8 mouse cellular contexts compared by ENCODE assay signal in the genomic region with DNA sequence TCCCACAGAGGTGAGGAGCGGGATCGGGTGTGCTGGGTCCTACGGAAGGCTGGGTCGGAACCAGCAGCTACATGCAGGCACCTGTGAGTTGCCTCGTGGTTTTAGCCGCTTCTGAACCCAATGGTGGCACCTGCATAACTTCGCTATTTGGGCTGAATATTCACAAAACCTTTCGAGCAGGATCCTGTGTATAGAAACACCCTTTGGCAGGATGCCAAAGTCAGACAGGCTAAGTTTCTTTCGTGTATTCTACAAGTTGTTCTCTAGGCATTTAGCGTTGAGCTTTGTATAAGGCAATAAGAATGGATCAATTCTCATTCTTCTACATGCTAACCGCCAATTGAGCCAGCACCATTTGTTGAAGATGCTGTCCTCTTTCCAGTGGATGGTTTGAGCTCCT. TPM values are rescaled to one million over a fixed set of nuclear protein-coding genes. Genes with fewer than 3 reads are reported as not detected.
DNase-seq lines count a peak whose midpoint lies in the region; ATAC-seq and TF ChIP-seq lines count a peak whose summit lies in the region.
"Not testable (repeated sequence)": the region's sequence is repeated elsewhere in the genome, so short reads cannot be mapped to it uniquely, and the experiment has no call there.

No protein-coding gene starts in this region.

- intact Hi-C loops in heart, adult 2 months (cut with DNase I), result loop anchor here (10.0 kb wide), 2 partner anchors 290 to 370 kb away; a partner anchor contains a TSS

- peak overlapping the region; percentile 60 for H3K4me3 ChIP-seq in embryonic facial prominence, embryonic 10.5 days
- peak overlapping the region; percentile 73 for H3K4me3 ChIP-seq in heart, adult 2 months
- H3K4me3 ChIP-seq in intestine, embryonic 15.5 days (replicated peaks), result peak overlapping the region; percentile 48
- peak overlapping the region; percentile 48 for H3K4me3 ChIP-seq in limb, embryonic 12.5 days (replicated peaks)

- H3K36me3 ChIP-seq in embryonic facial prominence, embryonic 10.5 days (replicated peaks); heart, adult 2 months (ENCODE audit: control insufficient read depth, insufficient read depth, low read length); intestine, embryonic 15.5 days; limb, embryonic 12.5 days: not testable (repeated sequence)

- H3K4me1 ChIP-seq in embryonic facial prominence, embryonic 10.5 days; heart, adult 2 months (ENCODE audit: control insufficient read depth, insufficient read depth, low read length); intestine, embryonic 15.5 days (replicated peaks); limb, embryonic 12.5 days (replicated peaks): not testable (repeated sequence)

- H3K27ac ChIP-seq in embryonic facial prominence, embryonic 10.5 days (replicated peaks); intestine, embryonic 15.5 days; limb, embryonic 12.5 days: not testable (repeated sequence)
- peak overlapping the region; percentile 55 for H3K27ac ChIP-seq in heart, adult 2 months

- TF ChIP-seq EP300 in heart, adult 2 months (IDR thresholded peaks at IDR 0.05; ENCODE audit: insufficient read depth, low read depth, low read length), result not testable (repeated sequence)

- 9% methylated on average over 11 of the region's 11 CpGs for WGBS in embryonic facial prominence, embryonic 10.5 days
- 2% methylated on average over 11 of the region's 11 CpGs for WGBS in heart, adult 2 months
- WGBS in intestine, embryonic 15.5 days, result 3% methylated on average over 11 of the region's 11 CpGs
- 9% methylated on average over 11 of the region's 11 CpGs for WGBS in limb, embryonic 12.5 days

- TF ChIP-seq POLR2A in heart, adult 2 months (IDR thresholded peaks at IDR 0.05; ENCODE audit: insufficient read depth, low read depth, low read length), result not testable (repeated sequence)

- peak; percentile 89 for DNase-seq in A20 (ENCODE audit: low read depth, low spot score)
- peak; percentile 5 for DNase-seq in adrenal gland, postnatal 14 days
- DNase-seq in embryonic facial prominence, embryonic 10.5 days (ENCODE audit: low spot score), result peak; percentile 13
- DNase-seq in heart, adult 2 months, result not testable (repeated sequence)
- DNase-seq in mesoderm, embryonic 11.5 days (ENCODE audit: low read depth, low spot score), result peak; percentile 39
- peak; percentile 19 for DNase-seq in retina, postnatal 7 days (ENCODE audit: low read depth, low spot score)

- not testable (repeated sequence) for H3K79me2 ChIP-seq in heart, adult 2 months (replicated peaks; ENCODE audit: control insufficient read depth, insufficient read depth, low read length)

- not testable (repeated sequence) for TF ChIP-seq CTCF in heart, adult 2 months (IDR thresholded peaks at IDR 0.05)

- H3K4me2 ChIP-seq in intestine, embryonic 15.5 days (replicated peaks), result peak overlapping the region; percentile 54
- peak overlapping the region; percentile 48 for H3K4me2 ChIP-seq in limb, embryonic 12.5 days

- not testable (repeated sequence) for H3K27me3 ChIP-seq in embryonic facial prominence, embryonic 10.5 days (replicated peaks; ENCODE audit: low read depth, poor library complexity, severe bottlenecking); heart, adult 2 months (ENCODE audit: control insufficient read depth, insufficient read depth, low read length); intestine, embryonic 15.5 days (replicated peaks); limb, embryonic 12.5 days

- not testable (repeated sequence) for ATAC-seq in intestine, embryonic 15.5 days
- peak; percentile 6; the same call in 1 of the 2 replicates for ATAC-seq in limb, embryonic 12.5 days (ENCODE audit: insufficient number of reproducible peaks, insufficient read depth, low FRiP score, low TSS enrichment, low read depth)

- peak overlapping the region; percentile 75 for H3K9ac ChIP-seq in heart, adult 2 months (ENCODE audit: low read depth, low read length)
- H3K9ac ChIP-seq in intestine, embryonic 15.5 days, result peak overlapping the region; percentile 41
- H3K9ac ChIP-seq in limb, embryonic 12.5 days (replicated peaks), result 0 out of 2 replicates have a peak overlapping the region, but pooled peaks have one; percentile 40

- H3K9me3 ChIP-seq in embryonic facial prominence, embryonic 10.5 days, result peaks cover 16% of the 10 kb centered on the region; the same call in 1 of the 2 replicates
- not testable (repeated sequence) for H3K9me3 ChIP-seq in intestine, embryonic 15.5 days
- H3K9me3 ChIP-seq in limb, embryonic 12.5 days, result peaks cover 12% of the 10 kb centered on the region

RNA-seq across cellular contexts. Expression of a gene that starts 58.6 kb away (rescaled TPM):
- 6.3 and 6.6 TPM in 2 replicates for total RNA-seq in adrenal gland, postnatal 14 days (2021)
- polyA plus RNA-seq in embryonic facial prominence, embryonic 10.5 days (2016; fragmentation: Nextera tagmentation; extraction: Ambion mirVana), result 5.2 and 5.9 TPM in 2 replicates
- total RNA-seq in heart, adult 2 months (2021), result 1 to 10 TPM; 7.5 to 8.4 TPM
- polyA plus RNA-seq in heart, adult 2 months (2012; rRNA removed), result 0.86 and 2.0 TPM in 2 replicates
- polyA plus RNA-seq in intestine, embryonic 15.5 days (2015; fragmentation: Nextera tagmentation; extraction: Ambion mirVana), result 4.7 and 5.0 TPM in 2 replicates
- 6.4 and 7.3 TPM in 2 replicates for polyA plus RNA-seq in limb, embryonic 12.5 days (2016; fragmentation: Nextera tagmentation; extraction: Ambion mirVana)
